Mouse (Mus musculus) hindbrain, embryonic 11.5 days (tissue): ENCODE measurements around the gene Hk1. TPM values are rescaled to one million over a fixed set of nuclear protein-coding genes. Genes with fewer than 3 reads are reported as not detected.

ENCODE experiments used
- ATAC-seq: fragments of 200-750 bp; cut with Nextera tagmentation; 2 replicates; pipeline ENCODE4 v1.8.0; 2017; ENCODE audit warnings: mild to moderate bottlenecking, moderate TSS enrichment, moderate library complexity; ENCODE audit not compliant: low FRiP score
- DNase-seq: peaks from one replicate; pipeline ENCODE4 v3.0.0-alpha.2; 2015; ENCODE audit warnings: low spot score
- H3K27ac ChIP-seq: fragments of 300-500 bp; sonication (generic); 2 replicates; pipeline ENCODE4 v1.5.1; 2014; ENCODE audit warnings: mild to moderate bottlenecking, low read depth, low read length
- H3K27me3 ChIP-seq: fragments of 300-500 bp; sonication (generic); 2 replicates; pipeline ENCODE4 v1.6.1; 2014; ENCODE audit warnings: mild to moderate bottlenecking, low read length, moderate library complexity, mixed read lengths; ENCODE audit not compliant: control insufficient read depth, insufficient read depth
- H3K36me3 ChIP-seq: fragments of 300-500 bp; sonication (generic); 2 replicates; pipeline ENCODE4 v1.6.1; 2014; ENCODE audit warnings: mild to moderate bottlenecking, low read length, moderate library complexity, mixed read lengths; ENCODE audit not compliant: control insufficient read depth, insufficient read depth
- H3K4me1 ChIP-seq: fragments of 300-500 bp; sonication (generic); replicated peaks from 2 replicates; pipeline ENCODE4 v1.6.1; 2014; ENCODE audit warnings: low read length, mixed read lengths; ENCODE audit not compliant: control insufficient read depth, insufficient read depth
- H3K4me2 ChIP-seq: fragments of 300-500 bp; sonication (generic); replicated peaks from 2 replicates; pipeline ENCODE4 v1.6.1; 2014; ENCODE audit warnings: mild to moderate bottlenecking, low read depth, low read length
- H3K4me3 ChIP-seq: fragments of 300-500 bp; sonication (generic); 2 replicates; pipeline ENCODE4 v1.5.1; 2014; ENCODE audit warnings: low read depth, low read length
- H3K9ac ChIP-seq: fragments of 300-500 bp; sonication (generic); 2 replicates; pipeline ENCODE4 v1.6.1; 2014; ENCODE audit warnings: low read depth, low read length
- H3K9me3 ChIP-seq: fragments of 300-500 bp; sonication (generic); 2 replicates; pipeline ENCODE4 v1.6.1; 2016; ENCODE audit warnings: low read length; ENCODE audit not compliant: control insufficient read depth
- WGBS: fragments of 180-500 bp; shearing (Covaris S2); extraction: QIAGEN DNeasy Blood & Tissue Kit; methylation state at CpG from one replicate; pipeline ENCODE4 v1.1.7; 2014; 5-methylcytosine and 5-hydroxymethylcytosine counted together
- polyA plus RNA-seq: library from polyadenylated mRNA; unstranded; fragments of >200 nt; fragmentation: Nextera tagmentation; extraction: Ambion mirVana; gene quantifications from 2 replicates; pipeline ENCODE4 v1.2.1, GENCODE M21; 2014

Gene Hk1
- polyA plus RNA-seq, 1 experiment from 2014 or later, result 18.2 TPM

GRCm38 (mm10) chr10:62222777-62223176 lies 156.9 kb downstream of the Hk1 start:
- DNase-seq (no peak), ATAC-seq (no peak)
- Histone ChIP-seq H3K27ac (no peak overlapping the region), H3K9ac (no peak overlapping the region), H3K36me3 (no peaks in the 10 kb centered on the region), H3K27me3 (no peaks in the 10 kb centered on the region), H3K4me3 (no peak overlapping the region), H3K4me2 (no peak overlapping the region), H3K4me1 (no peaks in the 10 kb centered on the region), H3K9me3 (no peaks in the 10 kb centered on the region)
- WGBS, result 86% methylated on average over 17 of the region's 17 CpGs

- Histone ChIP-seq H3K4me3 (no peak overlapping the region), H3K27me3 (no peaks in the 10 kb centered on the region), H3K4me1 (no peaks in the 10 kb centered on the region; the same call in 1 of the 2 replicates), H3K9me3 (no peaks in the 10 kb centered on the region), H3K9ac (no peak overlapping the region), H3K4me2 (no peak overlapping the region), H3K27ac (no peak overlapping the region), H3K36me3 (no peaks in the 10 kb centered on the region)
- ATAC-seq (no peak), DNase-seq (no peak)
- WGBS, result 78% methylated on average over 2 of the region's 2 CpGs
Measured at GRCm38 (mm10) chr10:62221647-62222046, 158.1 kb downstream of the Hk1 start.

GRCm38 (mm10) chr10:62220732-62221514 lies 158.8 kb downstream of the Hk1 start:
- Histone ChIP-seq H3K27ac (no peak overlapping the region), H3K9ac (no peak overlapping the region), H3K4me3 (no peak overlapping the region), H3K27me3 (no peaks in the 10 kb centered on the region), H3K4me1 (no peaks in the 10 kb centered on the region; the same call in 1 of the 2 replicates), H3K9me3 (no peaks in the 10 kb centered on the region), H3K36me3 (no peaks in the 10 kb centered on the region), H3K4me2 (no peak overlapping the region)
- WGBS, result 81% methylated on average over 8 of the region's 8 CpGs
- ATAC-seq (no peak), DNase-seq (no peak)

Other genes with a start within 250 kb of the Hk1 start
- 2.1 and 2.5 TPM in 2 replicates for gene Neurog3, start 246.8 kb downstream of the Hk1 start, polyA plus RNA-seq
- gene Fam241b, start 236.0 kb downstream of the Hk1 start, polyA plus RNA-seq, result 6.7 and 7.2 TPM in 2 replicates
- gene Tspan15, start 148.7 kb downstream of the Hk1 start, polyA plus RNA-seq, result 9.2 and 11.0 TPM in 2 replicates
- gene Tacr2, start 127.5 kb downstream of the Hk1 start, polyA plus RNA-seq, result not detected in 2 replicates
- 0.05 and 0.20 TPM in 2 replicates for gene Hkdc1, start 42.6 kb upstream of the Hk1 start, polyA plus RNA-seq
- gene 4930507D05Rik, start 69.6 kb upstream of the Hk1 start, polyA plus RNA-seq, result 0.95 and 1.2 TPM in 2 replicates
- 27.4 and 33.2 TPM in 2 replicates for gene Supv3l1, start 69.8 kb upstream of the Hk1 start, polyA plus RNA-seq
- 91.4 and 109 TPM in 2 replicates for gene Vps26a, start 106.9 kb upstream of the Hk1 start, polyA plus RNA-seq
- 4.3 and 5.8 TPM in 2 replicates for gene Srgn, start 147.5 kb upstream of the Hk1 start, polyA plus RNA-seq
- gene Kif1bp, start 198.5 kb upstream of the Hk1 start, polyA plus RNA-seq, result 55.9 and 60.2 TPM in 2 replicates
- gene Ddx21, start 222.4 kb upstream of the Hk1 start, polyA plus RNA-seq, result 33.7 and 37.1 TPM in 2 replicates